Mouse (Mus musculus) left cerebral cortex, postnatal 14 days (tissue): ENCODE results near the gene Thada. TPM values are rescaled to one million over a fixed set of nuclear protein-coding genes. Genes with fewer than 3 reads are reported as not detected.

Experiments used
- DNase-seq, 2 experiments: peaks; one replicate each; pipeline ENCODE4 v3.0.0; 2021 to 2022; ENCODE audit warnings: low spot score in 2 of 2, mixed read lengths in 1 of 2
- intact Hi-C: fragments of 180-260 bp; cut with DNase I; formaldehyde crosslinking; loops from one replicate; pipeline ENCODE4 v1.15.1; 2025
- total RNA-seq, 2 experiments: library from RNA; stranded (reverse); gene quantifications; 2 replicates each; pipeline ENCODE4 v1.2.3; 2021

The Thada gene
- total RNA-seq, 2 experiments from 2014 or later = 11.4 to 14.1 TPM

GRCm38 (mm10) chr17:84147183-84148108 lies 318.6 kb downstream of the Thada start:
- intact Hi-C loops = no loop called here
- no peak for DNase-seq

DNA sequence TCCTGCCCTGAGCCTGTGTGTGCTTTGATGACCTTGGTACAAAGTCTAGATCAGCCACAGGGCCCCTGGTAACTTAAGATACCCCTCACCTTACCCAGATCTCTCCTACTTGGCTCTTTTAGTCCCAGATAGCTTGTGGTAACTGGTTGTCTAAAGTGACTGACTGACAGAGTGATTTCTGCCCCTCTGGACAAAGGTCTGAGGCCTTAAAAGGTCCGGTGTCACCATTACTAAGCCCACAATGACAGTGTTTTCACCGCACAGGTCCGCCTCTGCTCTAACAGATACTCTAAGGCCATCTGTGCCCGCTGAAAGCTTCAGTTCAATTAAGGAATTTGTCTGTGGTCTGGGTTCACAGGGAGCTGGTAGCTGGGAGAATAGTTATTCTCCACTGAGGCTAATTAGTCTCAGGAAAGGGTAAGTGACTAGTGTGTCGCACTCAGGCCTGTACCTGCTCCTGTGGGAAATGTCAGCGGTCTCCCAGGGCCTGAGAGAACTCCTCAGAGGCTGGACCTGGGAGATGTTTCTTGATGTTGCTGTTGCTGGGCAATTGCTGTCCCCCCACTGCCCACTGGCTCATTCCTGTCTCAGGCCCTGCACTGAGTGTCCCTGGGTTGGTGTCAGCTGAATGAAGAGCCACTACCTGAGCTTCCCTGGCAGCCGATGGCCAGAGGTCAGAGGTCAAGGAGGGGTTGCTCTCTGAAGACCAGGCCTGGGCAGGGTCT lies 319.4 kb downstream of the Thada start:
- intact Hi-C loops = no loop called here
- no peak for DNase-seq

- intact Hi-C loops = no loop called here
- DNase-seq = no peak
These were observed 320.1 kb downstream of the Thada start for GRCm38 (mm10) chr17:84145826-84146287.

DNA sequence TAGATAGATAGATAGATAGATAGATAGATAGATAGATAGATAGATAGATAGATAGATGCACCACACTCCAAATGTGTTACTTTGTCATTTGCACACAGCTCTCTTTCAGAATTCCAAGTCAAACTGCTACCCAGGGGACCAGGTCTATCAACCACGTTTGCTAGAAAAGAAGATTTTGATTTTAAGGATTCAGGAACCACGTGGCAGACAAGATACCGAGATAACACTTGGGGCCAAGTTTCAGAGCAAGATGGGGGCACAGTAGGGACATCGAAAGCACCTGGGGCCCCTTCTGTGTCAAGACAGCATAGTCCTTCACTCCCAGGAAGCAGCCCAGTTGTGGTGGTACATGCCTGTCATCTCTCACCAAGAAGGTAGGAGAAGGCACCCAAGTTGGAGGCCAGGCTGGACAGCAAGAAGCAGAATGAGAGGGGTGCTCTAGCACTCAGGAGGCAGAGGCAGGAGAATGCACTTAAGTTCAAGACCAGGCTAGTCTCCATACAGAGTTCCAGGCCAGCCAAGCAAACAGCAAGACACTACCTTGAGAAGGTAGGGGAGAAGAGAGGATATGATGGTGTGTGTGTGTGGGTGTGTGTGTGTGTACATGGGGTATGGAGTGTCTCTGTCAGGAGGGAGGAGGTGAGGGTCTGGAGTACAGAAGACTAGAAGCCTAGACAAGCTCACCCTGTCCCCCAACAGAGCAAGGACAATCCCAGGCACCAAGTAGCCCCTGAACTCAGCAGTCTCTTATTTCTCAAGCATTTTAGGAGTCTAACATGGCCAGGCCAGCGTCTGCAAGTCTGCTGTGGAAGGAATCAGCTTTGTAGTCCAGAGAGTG lies 321.0 kb downstream of the Thada start:
- intact Hi-C loops = no loop called here
- DNase-seq = no peak

GRCm38 (mm10) chr17:84144130-84144529 lies 321.9 kb downstream of the Thada start:
- DNase-seq = no peak
- intact Hi-C loops = no loop called here

- DNase-seq = no peak
- intact Hi-C loops = no loop called here
These were observed 322.7 kb downstream of the Thada start for GRCm38 (mm10) chr17:84143219-84143844.

GRCm38 (mm10) chr17:84141691-84142090 lies 324.3 kb downstream of the Thada start:
- DNase-seq = no peak
- intact Hi-C loops = no loop called here

DNA sequence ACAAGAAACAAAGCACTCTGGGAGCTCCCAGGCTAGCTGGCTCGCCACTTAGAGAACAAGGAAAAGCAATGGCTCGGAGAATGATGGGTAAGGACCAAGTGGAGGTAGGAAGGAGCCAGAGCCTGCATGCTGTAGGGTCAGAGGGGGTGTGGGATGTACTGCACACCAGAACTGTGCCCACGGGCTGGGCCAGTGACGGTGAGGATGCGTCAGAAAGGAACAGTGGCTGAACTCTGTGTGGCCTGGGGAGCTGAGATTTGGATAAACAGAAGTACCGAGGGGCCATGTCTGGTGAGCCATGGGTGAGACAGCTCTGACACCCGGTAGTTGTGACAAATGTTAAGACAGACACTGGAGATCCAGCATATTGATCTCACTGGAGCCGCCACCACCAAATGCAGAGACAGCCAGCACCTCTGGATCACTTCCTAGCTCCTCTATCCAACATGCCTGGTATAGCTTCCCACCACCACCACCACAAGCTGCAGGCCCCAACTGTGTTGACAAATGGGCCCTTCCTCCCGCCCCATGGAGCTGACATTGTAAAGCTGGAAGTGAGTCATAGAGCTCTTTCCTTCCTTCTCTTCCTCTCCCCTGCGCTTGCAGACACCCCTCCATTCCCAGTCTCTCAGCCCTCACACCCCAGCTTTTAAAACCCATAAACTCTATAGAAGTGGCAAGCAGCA lies 325.0 kb downstream of the Thada start:
- DNase-seq = no peak
- intact Hi-C loops = no loop called here

Other genes starting within 250 kb of the Thada start
- gene Plekhh2, start 45.7 kb upstream of the Thada start, total RNA-seq = 1 to 10 TPM; 4.6 to 5.1 TPM
- 10 to 100 TPM; 22.1 to 24.3 TPM for gene Dync2li1, start 160.3 kb upstream of the Thada start, total RNA-seq
- gene Abcg8, start 210.1 kb upstream of the Thada start, total RNA-seq = under 1 TPM in 1 of 2 experiments, not detected in 1; 0.15 TPM
- gene Abcg5, start 216.8 kb upstream of the Thada start, total RNA-seq = not detected